In genomic region chr14:124474066-124474667, GRCm38 (mm10) we compare ENCODE assay signal across 14 mouse cellular contexts.
"Had no signal": no experiment of that assay in that cellular context is flagged by ENCODE, and none has a peak within 500 bp of the region (broad histone marks: within the 10 kb centered on the region; RNA-seq: fewer than 3 reads in every experiment).

No protein-coding gene starts in this region.

- H3K9me3 ChIP-seq: limb, embryonic 10.5 days; liver, embryonic 15.5 days; midbrain, embryonic 10.5 days; neural tube, embryonic 15.5 days; stomach, embryonic 15.5 days had no signal

- H3K4me1 ChIP-seq: limb, embryonic 10.5 days; liver, embryonic 15.5 days; midbrain, embryonic 10.5 days; neural tube, embryonic 15.5 days; stomach, embryonic 15.5 days had no signal

- H3K4me2 ChIP-seq: liver, embryonic 11.5 days; liver, embryonic 15.5 days; lung, embryonic 14.5 days; neural tube, embryonic 15.5 days; stomach, embryonic 15.5 days had no signal

- H3K9ac ChIP-seq: liver, embryonic 15.5 days; lung, embryonic 14.5 days; neural tube, embryonic 15.5 days; stomach, embryonic 15.5 days had no signal

- H3K27me3 ChIP-seq: liver, embryonic 15.5 days; neural tube, embryonic 15.5 days; stomach, embryonic 15.5 days had no signal

- H3K36me3 ChIP-seq: limb, embryonic 10.5 days; liver, embryonic 15.5 days; midbrain, embryonic 10.5 days; neural tube, embryonic 15.5 days; stomach, embryonic 15.5 days had no signal

- H3K4me3 ChIP-seq: limb, embryonic 10.5 days; liver, embryonic 15.5 days; midbrain, embryonic 10.5 days; myocyte; neural tube, embryonic 15.5 days; stomach, embryonic 15.5 days had no signal

- H3K27ac ChIP-seq: limb, embryonic 10.5 days; liver, embryonic 15.5 days; midbrain, embryonic 10.5 days; neural tube, embryonic 15.5 days; stomach, embryonic 15.5 days had no signal

- DNase-seq: kidney, adult 8-10 months; kidney, postnatal 25 days; lung, embryonic 14.5 days; lung, postnatal 10 days; lung, postnatal 4 days; midbrain, embryonic 14.5 days; thymus, postnatal 36 days had no signal
